Mouse (Mus musculus): ENCODE results near the gene Txnrd2. TPM values are rescaled to one million over a fixed set of nuclear protein-coding genes. Genes with fewer than 3 reads are reported as not detected.
A peak's percentile ranks its signal among the peaks of the same experiment; 100 is the strongest.

Gene Txnrd2
- total and polyA plus RNA-seq, 2 experiments from 2014 or later, result 22.9 to 38.3 TPM

GRCm38 (mm10) chr16:18443385-18443841 lies 17.2 kb downstream of the Txnrd2 start:
- ATAC-seq (ENCODE audit: low FRiP score), result peak; percentile 86
- no peak overlapping the region for H3K9ac ChIP-seq (replicated peaks; ENCODE audit: low read length, poor library complexity, severe bottlenecking)
- no peak overlapping the region for H3K4me2 ChIP-seq (ENCODE audit: low read depth, low read length, poor library complexity, severe bottlenecking)
- peak; percentile 100 for TF ChIP-seq CTCF (IDR thresholded peaks at IDR 0.05)
- WGBS, result 21% methylated on average over 8 of the region's 8 CpGs
- no peak overlapping the region for H3K27ac ChIP-seq (ENCODE audit: low read depth, low read length)
- H3K4me3 ChIP-seq (ENCODE audit: low read depth, low read length), result no peak overlapping the region
- no peaks in the 10 kb centered on the region for H3K4me1 ChIP-seq (ENCODE audit: insufficient read depth, low read length)
- DNase-seq (ENCODE audit: low spot score), result peak; percentile 95
- no peaks in the 10 kb centered on the region for H3K9me3 ChIP-seq (ENCODE audit: low read length)
- H3K27me3 ChIP-seq (ENCODE audit: insufficient read depth, low read length), result no peaks in the 10 kb centered on the region
- H3K36me3 ChIP-seq (ENCODE audit: insufficient read depth, low read length), result peaks cover 15% of the 10 kb centered on the region

GRCm38 (mm10) chr16:18447243-18447642 lies 21.1 kb downstream of the Txnrd2 start:
- Histone ChIP-seq H3K27ac (ENCODE audit: low read depth, low read length) (no peak overlapping the region), H3K4me2 (ENCODE audit: low read depth, low read length, poor library complexity, severe bottlenecking) (no peak overlapping the region), H3K4me3 (ENCODE audit: low read depth, low read length) (no peak overlapping the region), H3K36me3 (ENCODE audit: insufficient read depth, low read length) (peaks cover 3% of the 10 kb centered on the region), H3K27me3 (ENCODE audit: insufficient read depth, low read length) (no peaks in the 10 kb centered on the region), H3K9me3 (ENCODE audit: low read length) (no peaks in the 10 kb centered on the region), H3K9ac (replicated peaks; ENCODE audit: low read length, poor library complexity, severe bottlenecking) (no peak overlapping the region), H3K4me1 (ENCODE audit: insufficient read depth, low read length) (no peaks in the 10 kb centered on the region)
- no peak for DNase-seq (ENCODE audit: low spot score)
- no peak for ATAC-seq (ENCODE audit: low FRiP score)
- TF ChIP-seq CTCF (IDR thresholded peaks at IDR 0.05), result no peak

- Histone ChIP-seq H3K9ac (replicated peaks; ENCODE audit: low read length, poor library complexity, severe bottlenecking) (no peak overlapping the region), H3K9me3 (ENCODE audit: low read length) (no peaks in the 10 kb centered on the region), H3K4me2 (ENCODE audit: low read depth, low read length, poor library complexity, severe bottlenecking) (no peak overlapping the region), H3K27me3 (ENCODE audit: insufficient read depth, low read length) (no peaks in the 10 kb centered on the region), H3K27ac (ENCODE audit: low read depth, low read length) (no peak overlapping the region), H3K4me1 (ENCODE audit: insufficient read depth, low read length) (no peaks in the 10 kb centered on the region), H3K36me3 (ENCODE audit: insufficient read depth, low read length) (peaks cover 3% of the 10 kb centered on the region), H3K4me3 (ENCODE audit: low read depth, low read length) (no peak overlapping the region)
- no peak for TF ChIP-seq CTCF (IDR thresholded peaks at IDR 0.05)
- WGBS, result 73% methylated on average over 6 of the region's 6 CpGs
- DNase-seq (ENCODE audit: low spot score) (no peak), ATAC-seq (ENCODE audit: low FRiP score) (no peak)
Observed at GRCm38 (mm10) chr16:18448104-18448503, 21.9 kb downstream of the Txnrd2 start.

GRCm38 (mm10) chr16:18449005-18449404 lies 22.8 kb downstream of the Txnrd2 start:
- DNase-seq (ENCODE audit: low spot score) (no peak), ATAC-seq (ENCODE audit: low FRiP score) (no peak)
- no peaks in the 10 kb centered on the region for H3K9me3 ChIP-seq (ENCODE audit: low read length)
- H3K27ac ChIP-seq (ENCODE audit: low read depth, low read length), result no peak overlapping the region
- H3K4me1 ChIP-seq (ENCODE audit: insufficient read depth, low read length), result no peaks in the 10 kb centered on the region
- 100% methylated on average over 4 of the region's 4 CpGs for WGBS
- no peak for TF ChIP-seq CTCF (IDR thresholded peaks at IDR 0.05)
- H3K36me3 ChIP-seq (ENCODE audit: insufficient read depth, low read length), result peaks cover 6% of the 10 kb centered on the region
- H3K4me2 ChIP-seq (ENCODE audit: low read depth, low read length, poor library complexity, severe bottlenecking), result no peak overlapping the region
- H3K9ac ChIP-seq (replicated peaks; ENCODE audit: low read length, poor library complexity, severe bottlenecking), result no peak overlapping the region
- H3K27me3 ChIP-seq (ENCODE audit: insufficient read depth, low read length), result no peaks in the 10 kb centered on the region
- H3K4me3 ChIP-seq (ENCODE audit: low read depth, low read length), result no peak overlapping the region

- H3K27ac ChIP-seq (ENCODE audit: low read depth, low read length), result no peak overlapping the region
- peaks cover 12% of the 10 kb centered on the region for H3K36me3 ChIP-seq (ENCODE audit: insufficient read depth, low read length)
- 77% methylated on average over 9 of the region's 9 CpGs for WGBS
- no peak for TF ChIP-seq CTCF (IDR thresholded peaks at IDR 0.05)
- no peak overlapping the region for H3K4me2 ChIP-seq (ENCODE audit: low read depth, low read length, poor library complexity, severe bottlenecking)
- no peak overlapping the region for H3K9ac ChIP-seq (replicated peaks; ENCODE audit: low read length, poor library complexity, severe bottlenecking)
- DNase-seq (ENCODE audit: low spot score), result no peak
- no peak overlapping the region for H3K4me3 ChIP-seq (ENCODE audit: low read depth, low read length)
- no peaks in the 10 kb centered on the region for H3K9me3 ChIP-seq (ENCODE audit: low read length)
- no peak for ATAC-seq (ENCODE audit: low FRiP score)
- no peaks in the 10 kb centered on the region for H3K27me3 ChIP-seq (ENCODE audit: insufficient read depth, low read length)
- H3K4me1 ChIP-seq (ENCODE audit: insufficient read depth, low read length), result no peaks in the 10 kb centered on the region
Observed at GRCm38 (mm10) chr16:18451486-18452181, 25.4 kb downstream of the Txnrd2 start.

- Histone ChIP-seq H3K4me1 (ENCODE audit: insufficient read depth, low read length) (no peaks in the 10 kb centered on the region), H3K27me3 (ENCODE audit: insufficient read depth, low read length) (no peaks in the 10 kb centered on the region), H3K4me2 (ENCODE audit: low read depth, low read length, poor library complexity, severe bottlenecking) (no peak overlapping the region), H3K4me3 (ENCODE audit: low read depth, low read length) (no peak overlapping the region), H3K36me3 (ENCODE audit: insufficient read depth, low read length) (peaks cover 17% of the 10 kb centered on the region), H3K27ac (ENCODE audit: low read depth, low read length) (no peak overlapping the region), H3K9me3 (ENCODE audit: low read length) (no peaks in the 10 kb centered on the region), H3K9ac (replicated peaks; ENCODE audit: low read length, poor library complexity, severe bottlenecking) (no peak overlapping the region)
- ATAC-seq (ENCODE audit: low FRiP score) (no peak), DNase-seq (ENCODE audit: low spot score) (no peak)
- no peak for TF ChIP-seq CTCF (IDR thresholded peaks at IDR 0.05)
- 81% methylated on average over 8 of the region's 8 CpGs for WGBS
Observed at GRCm38 (mm10) chr16:18452361-18452862, 26.2 kb downstream of the Txnrd2 start.

All from midbrain, postnatal 0 days (tissue).